Mouse (Mus musculus) effector memory CD4-positive, alpha-beta T cell, adult 5 months (primary cell): ENCODE measurements around the gene Zfp62. TPM values are rescaled to one million over a fixed set of nuclear protein-coding genes. Genes with fewer than 3 reads are reported as not detected.

Experiments used
- polyA plus RNA-seq: library from polyadenylated mRNA; unstranded; fragments of 100-300 nt; shearing (Covaris generic); gene quantifications from one replicate; pipeline ENCODE4 v1.2.1, GENCODE M21; 2017

The Zfp62 gene
- 69.8 TPM for polyA plus RNA-seq

DNA sequence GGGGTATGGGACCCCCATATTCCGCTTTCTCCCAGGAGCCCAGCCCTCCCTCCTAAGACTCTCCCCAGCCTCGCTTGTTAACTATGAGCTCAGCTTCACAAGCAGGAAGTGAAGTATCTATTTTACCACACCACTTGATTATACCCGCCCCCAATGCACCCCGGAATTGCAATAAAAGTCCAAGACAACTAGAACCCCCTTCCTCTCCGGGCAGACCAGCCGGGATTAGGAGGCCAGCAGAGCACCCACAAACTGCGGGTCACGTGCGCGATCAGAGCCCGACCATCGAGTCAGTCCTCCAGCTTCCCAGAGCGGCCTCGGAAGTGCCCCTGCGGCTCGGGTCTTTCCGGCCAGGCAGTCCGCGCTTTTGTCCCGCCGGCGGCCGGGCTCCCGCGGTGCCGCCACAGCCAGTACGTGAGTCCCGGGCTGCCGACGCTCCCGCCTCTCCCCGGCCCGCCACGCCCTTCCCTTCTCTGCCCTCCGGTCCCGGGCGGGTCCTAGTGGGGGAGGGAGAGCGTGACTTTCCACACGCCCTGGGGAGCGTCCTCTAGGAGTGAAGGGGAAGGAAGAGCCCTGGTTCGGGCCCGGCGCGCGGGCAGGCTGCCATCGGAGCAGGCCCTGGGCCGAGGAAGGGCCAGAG, at the start of gene Zfp62:
Gene Zfp62 (plus strand): TSS at position 164 of the 640 bp plus-strand sequence.

GRCm38 (mm10) chr11:49154077-49154476, 49.0 kb upstream of the Zfp62 start, which contains the start of gene Olfr1394:
Olfr1394 (plus strand) TSS chr11:49154377.

GRCm38 (mm10) chr11:49186955-49187488, 16.1 kb upstream of the Zfp62 start, which contains the start of gene Btnl9:
Btnl9 (minus strand) TSS chr11:49187159.

DNA sequence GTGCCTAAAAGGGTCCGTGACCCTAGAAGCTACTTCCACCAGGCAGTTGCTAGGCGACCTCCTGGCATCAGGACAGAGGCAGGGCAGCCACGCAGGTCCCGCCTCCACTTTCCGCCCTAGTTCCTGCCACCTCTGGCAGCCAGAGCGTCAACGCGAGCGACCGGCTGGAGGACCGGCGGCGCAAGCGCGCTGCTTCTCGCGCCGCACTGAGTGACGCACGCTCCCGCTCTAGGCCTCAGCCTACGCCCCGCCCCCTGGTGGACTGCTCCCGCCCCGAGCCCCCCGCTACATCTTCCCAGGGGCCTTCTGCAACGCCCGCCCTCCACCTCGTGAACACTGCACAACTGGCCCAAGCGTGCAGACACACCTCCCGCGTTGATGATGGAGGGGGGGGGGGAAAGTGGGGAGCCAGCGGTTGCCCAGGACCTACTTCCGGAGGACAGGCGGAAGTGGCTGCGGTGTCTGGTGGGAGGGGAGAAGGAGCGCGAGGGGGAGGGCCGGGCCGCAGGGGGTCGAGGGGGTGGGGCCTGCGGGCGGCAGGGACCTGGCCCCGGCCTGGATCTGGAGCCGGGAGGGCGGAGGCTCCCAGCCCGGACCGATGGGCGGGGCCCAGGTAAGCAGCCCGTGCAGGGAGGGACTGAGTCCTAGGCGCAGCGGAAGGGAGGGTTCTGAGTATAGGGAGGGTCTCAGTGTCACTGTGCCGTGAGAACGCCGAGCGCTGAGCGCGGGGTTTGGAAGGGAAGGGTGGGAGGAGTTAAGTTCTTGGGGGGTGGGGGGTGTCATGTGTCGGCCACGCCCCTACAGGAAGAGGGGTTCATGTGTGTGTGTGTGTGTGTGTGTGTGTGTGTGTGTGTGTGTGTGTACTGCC, 40.9 kb downstream of the Zfp62 start, which contains the start of gene Mgat1:
Gene Mgat1 (plus strand): TSS at position 465 of the 868 bp plus-strand sequence.

Other genes starting within 250 kb of the Zfp62 start
- 0.65 TPM for gene Olfr56, start 224.4 kb upstream of the Zfp62 start, polyA plus RNA-seq
- gene 9930111J21Rik1, start 223.9 kb upstream of the Zfp62 start, polyA plus RNA-seq = 87.6 TPM
- gene Gm12185, start 211.1 kb upstream of the Zfp62 start, polyA plus RNA-seq = 0.76 TPM
- 55.4 TPM for gene Tgtp1, start 209.1 kb upstream of the Zfp62 start, polyA plus RNA-seq
- 73.9 TPM for gene 9930111J21Rik2, start 152.1 kb upstream of the Zfp62 start, polyA plus RNA-seq
- gene Tgtp2, start 139.1 kb upstream of the Zfp62 start, polyA plus RNA-seq = 90.7 TPM
- 130 TPM for gene Ifi47, start 126.7 kb upstream of the Zfp62 start, polyA plus RNA-seq
- not detected for gene Olfr1396, start 88.4 kb upstream of the Zfp62 start, polyA plus RNA-seq
- gene Olfr1395, start 61.0 kb upstream of the Zfp62 start, polyA plus RNA-seq = not detected
- gene Olfr1394, start 48.9 kb upstream of the Zfp62 start, polyA plus RNA-seq = not detected
- gene Btnl9, start 16.1 kb upstream of the Zfp62 start, polyA plus RNA-seq = not detected
- 32.3 TPM for gene Mgat1, start 40.9 kb downstream of the Zfp62 start, polyA plus RNA-seq
- gene Olfr1393, start 75.0 kb downstream of the Zfp62 start, polyA plus RNA-seq = not detected
- gene Olfr1392, start 82.0 kb downstream of the Zfp62 start, polyA plus RNA-seq = not detected
- gene Olfr10, start 101.4 kb downstream of the Zfp62 start, polyA plus RNA-seq = not detected
- not detected for gene Olfr1391, start 119.5 kb downstream of the Zfp62 start, polyA plus RNA-seq
- not detected for gene Olfr1390, start 131.9 kb downstream of the Zfp62 start, polyA plus RNA-seq
- not detected for gene Olfr1389, start 219.8 kb downstream of the Zfp62 start, polyA plus RNA-seq
- not detected for gene Olfr1388, start 233.3 kb downstream of the Zfp62 start, polyA plus RNA-seq